ENCODE assay signal across 8 mouse cellular contexts in genomic region chr7:12921705-12922465, GRCm38 (mm10). TPM values are rescaled to one million over a fixed set of nuclear protein-coding genes. Genes with fewer than 3 reads are reported as not detected.
DNase-seq lines count a peak whose midpoint lies in the region; ATAC-seq and TF ChIP-seq lines count a peak whose summit lies in the region.

Gene Rps5, plus strand, starts transcription at chr7:12922290.

- peak within 1 kb of the TSS; percentile 58 for H3K27ac ChIP-seq in cortical plate, adult 2 months (ENCODE audit: insufficient read depth, low read length)

- peak; percentile 93 for ATAC-seq in activated CD4-positive, CD25-positive, alpha-beta regulatory T cell, adult 4 months

- peak within 1 kb of the TSS; percentile 58 for H3K4me3 ChIP-seq in cortical plate, adult 2 months (ENCODE audit: insufficient read depth, low read length)
- H3K4me3 ChIP-seq in megakaryocyte, embryonic 14.5 days (replicated peaks), result peak within 1 kb of the TSS; percentile 96

- DNase-seq in gastrocnemius, adult 8-10 months (ENCODE audit: low spot score in 2 of 2), result peak; percentile 96 to 99
- peak; percentile 98 for DNase-seq in hindlimb bud, embryonic 11.5 days (ENCODE audit: extremely low spot score, low read depth, low spot score)
- peak; percentile 94 to 99 for DNase-seq in left cerebral cortex, adult 8-10 months (ENCODE audit: low spot score in 2 of 2)
- DNase-seq in right cerebral cortex, postnatal 10 days (ENCODE audit: low spot score in 2 of 2), result peak; percentile 99
- DNase-seq in urinary bladder, postnatal 25 days (ENCODE audit: low spot score), result peak; percentile 95

- H3K9me3 ChIP-seq in megakaryocyte, embryonic 14.5 days, result no peaks in the 10 kb centered on the region

- peaks cover 37% of the 10 kb centered on the region for H3K36me3 ChIP-seq in megakaryocyte, embryonic 14.5 days (replicated peaks; ENCODE audit: low read length)

- H3K27me3 ChIP-seq in megakaryocyte, embryonic 14.5 days (replicated peaks), result no peaks in the 10 kb centered on the region

- TF ChIP-seq POLR2A in cortical plate, adult 2 months (IDR thresholded peaks at IDR 0.05; ENCODE audit: extremely low read depth, insufficient read depth, low read length), result peak; percentile 86

- H3K4me1 ChIP-seq in cortical plate, adult 2 months (ENCODE audit: control insufficient read depth, insufficient read depth, low read length), result peaks cover 2% of the 10 kb centered on the region; the same call in 1 of the 2 replicates
- peaks cover 35% of the 10 kb centered on the region for H3K4me1 ChIP-seq in megakaryocyte, embryonic 14.5 days

- TF ChIP-seq CTCF in cortical plate, adult 2 months (IDR thresholded peaks at IDR 0.05; ENCODE audit: extremely low read depth, insufficient read depth, low read length), result peak; percentile 57

RNA-seq across cellular contexts. Expression of gene Rps5, which starts in this region (rescaled TPM):
- polyA plus RNA-seq in activated CD4-positive, CD25-positive, alpha-beta regulatory T cell, adult 4 months (2017; shearing (Covaris generic)), result 1,000 to 10,000 TPM; 2,813 to 3,009 TPM
- 782 and 785 TPM in 2 replicates for polyA plus RNA-seq in cortical plate, adult 2 months (2012; rRNA removed)
- total RNA-seq in gastrocnemius, adult 8-10 months (2022), result 100 to 1,000 TPM; 635 to 741 (median 657) TPM
- total RNA-seq in left cerebral cortex, adult 8-10 months (2022), result 100 to 1,000 TPM; 432 to 451 (median 444) TPM
- polyA plus RNA-seq in megakaryocyte, embryonic 14.5 days (2012; ENCODE audit: insufficient read depth, low replicate concordance), result 434 and 3,041 TPM in 2 replicates

Comparison
In these comparisons a context has a peak if more than half of its experiments do, and no peak if none do; other contexts are left out.
1. Peak in every context shown above with its lines: DNase-seq, ATAC-seq, H3K4me3 ChIP-seq and H3K27ac ChIP-seq.